Mouse (Mus musculus): ENCODE results near the gene Gsn. TPM values are rescaled to one million over a fixed set of nuclear protein-coding genes. Genes with fewer than 3 reads are reported as not detected.

Gsn gene
- polyA plus RNA-seq, 1 experiment from 2014 or later: 134 TPM

- 58% methylated on average over 9 of the region's 9 CpGs for WGBS (ENCODE audit: insufficient replicate concordance)
- Histone ChIP-seq H3K9ac (no peak overlapping the region), H3K9me3 (replicated peaks) (no peaks in the 10 kb centered on the region), H3K27me3 (no peaks in the 10 kb centered on the region), H3K4me1 (replicated peaks) (peaks cover 15% of the 10 kb centered on the region), H3K4me3 (replicated peaks) (no peak overlapping the region), H3K27ac (replicated peaks) (no peak overlapping the region), H3K36me3 (replicated peaks) (no peaks in the 10 kb centered on the region), H3K4me2 (no peak overlapping the region)
- no peak for ATAC-seq (ENCODE audit: insufficient read depth)
Observed at GRCm38 (mm10) chr2:35266251-35266905, 10.2 kb downstream of the Gsn start.

- Histone ChIP-seq H3K4me2 (no peak overlapping the region), H3K4me1 (replicated peaks) (peaks cover 15% of the 10 kb centered on the region)
Observed at GRCm38 (mm10) chr2:35267156-35267875, 11.1 kb downstream of the Gsn start.

GRCm38 (mm10) chr2:35267876-35268566, 11.8 kb downstream of the Gsn start:
- no peaks in the 10 kb centered on the region for H3K9me3 ChIP-seq (replicated peaks)
- H3K4me2 ChIP-seq: no peak overlapping the region
- no peak overlapping the region for H3K4me3 ChIP-seq (replicated peaks)
- H3K9ac ChIP-seq: no peak overlapping the region
- 59% methylated on average over 10 of the region's 10 CpGs for WGBS (ENCODE audit: insufficient replicate concordance)
- no peaks in the 10 kb centered on the region for H3K27me3 ChIP-seq
- H3K27ac ChIP-seq (replicated peaks): no peak overlapping the region
- no peaks in the 10 kb centered on the region for H3K36me3 ChIP-seq (replicated peaks)
- ATAC-seq (ENCODE audit: insufficient read depth): no peak
- H3K4me1 ChIP-seq (replicated peaks): peaks cover 15% of the 10 kb centered on the region

More at GRCm38 (mm10) chr2:35267156-35267875, 11.1 kb downstream of the Gsn start:
- ATAC-seq (ENCODE audit: insufficient read depth): no peak
- Histone ChIP-seq H3K9me3 (replicated peaks) (no peaks in the 10 kb centered on the region), H3K36me3 (replicated peaks) (no peaks in the 10 kb centered on the region), H3K27ac (replicated peaks) (no peak overlapping the region), H3K4me3 (replicated peaks) (no peak overlapping the region), H3K27me3 (no peaks in the 10 kb centered on the region), H3K9ac (no peak overlapping the region)
- WGBS (ENCODE audit: insufficient replicate concordance): 70% methylated on average over 13 of the region's 13 CpGs

GRCm38 (mm10) chr2:35269136-35269535, 13.0 kb downstream of the Gsn start:
- H3K4me1 ChIP-seq (replicated peaks): peaks cover 15% of the 10 kb centered on the region
- H3K36me3 ChIP-seq (replicated peaks): no peaks in the 10 kb centered on the region
- no peak overlapping the region for H3K4me3 ChIP-seq (replicated peaks)
- H3K9me3 ChIP-seq (replicated peaks): no peaks in the 10 kb centered on the region
- H3K27me3 ChIP-seq: no peaks in the 10 kb centered on the region
- no peak overlapping the region for H3K27ac ChIP-seq (replicated peaks)
- 72% methylated on average over 6 of the region's 6 CpGs for WGBS (ENCODE audit: insufficient replicate concordance)
- H3K9ac ChIP-seq: no peak overlapping the region
- H3K4me2 ChIP-seq: no peak overlapping the region
- ATAC-seq (ENCODE audit: insufficient read depth): no peak

- 62% methylated on average over 4 of the region's 4 CpGs for WGBS (ENCODE audit: insufficient replicate concordance)
- Histone ChIP-seq H3K36me3 (replicated peaks) (no peaks in the 10 kb centered on the region), H3K4me1 (replicated peaks) (peaks cover 15% of the 10 kb centered on the region; the same call in 1 of the 2 replicates), H3K9ac (no peak overlapping the region), H3K9me3 (replicated peaks) (no peaks in the 10 kb centered on the region), H3K4me2 (no peak overlapping the region), H3K27me3 (no peaks in the 10 kb centered on the region), H3K4me3 (replicated peaks) (no peak overlapping the region), H3K27ac (replicated peaks) (no peak overlapping the region)
- no peak for ATAC-seq (ENCODE audit: insufficient read depth)
Observed at GRCm38 (mm10) chr2:35269716-35270260, 13.6 kb downstream of the Gsn start.

GRCm38 (mm10) chr2:35270531-35270984, 14.4 kb downstream of the Gsn start:
- ATAC-seq (ENCODE audit: insufficient read depth): no peak
- H3K4me3 ChIP-seq (replicated peaks): no peak overlapping the region

GRCm38 (mm10) chr2:35271817-35272216, 15.6 kb downstream of the Gsn start:
- ATAC-seq (ENCODE audit: insufficient read depth): no peak

More at GRCm38 (mm10) chr2:35270531-35270984, 14.4 kb downstream of the Gsn start:
- Histone ChIP-seq H3K4me1 (replicated peaks) (peaks cover 15% of the 10 kb centered on the region; the same call in 1 of the 2 replicates), H3K27ac (replicated peaks) (no peak overlapping the region), H3K27me3 (no peaks in the 10 kb centered on the region), H3K36me3 (replicated peaks) (no peaks in the 10 kb centered on the region), H3K4me2 (no peak overlapping the region), H3K9me3 (replicated peaks) (no peaks in the 10 kb centered on the region), H3K9ac (no peak overlapping the region)
- 22% methylated on average over 10 of the region's 10 CpGs for WGBS (ENCODE audit: insufficient replicate concordance)

GRCm38 (mm10) chr2:35272881-35273280, 16.7 kb downstream of the Gsn start:
- no peak overlapping the region for H3K9ac ChIP-seq
- peaks cover 12% of the 10 kb centered on the region for H3K4me1 ChIP-seq (replicated peaks)
- H3K4me2 ChIP-seq: no peak overlapping the region

More at GRCm38 (mm10) chr2:35271817-35272216, 15.6 kb downstream of the Gsn start:
- no peaks in the 10 kb centered on the region for H3K9me3 ChIP-seq (replicated peaks)
- no peaks in the 10 kb centered on the region for H3K27me3 ChIP-seq
- no peak overlapping the region for H3K4me2 ChIP-seq
- 46% methylated on average over 2 of the region's 2 CpGs for WGBS (ENCODE audit: insufficient replicate concordance)
- no peak overlapping the region for H3K27ac ChIP-seq (replicated peaks)
- H3K4me3 ChIP-seq (replicated peaks): no peak overlapping the region
- H3K9ac ChIP-seq: no peak overlapping the region
- H3K4me1 ChIP-seq (replicated peaks): peaks cover 15% of the 10 kb centered on the region; the same call in 1 of the 2 replicates
- no peaks in the 10 kb centered on the region for H3K36me3 ChIP-seq (replicated peaks)

GRCm38 (mm10) chr2:35273536-35273935, 17.4 kb downstream of the Gsn start:
- no peak for ATAC-seq (ENCODE audit: insufficient read depth)

More at GRCm38 (mm10) chr2:35272881-35273280, 16.7 kb downstream of the Gsn start:
- Histone ChIP-seq H3K4me3 (replicated peaks) (no peak overlapping the region), H3K27me3 (no peaks in the 10 kb centered on the region), H3K36me3 (replicated peaks) (no peaks in the 10 kb centered on the region), H3K9me3 (replicated peaks) (no peaks in the 10 kb centered on the region), H3K27ac (replicated peaks) (no peak overlapping the region)
- no peak for ATAC-seq (ENCODE audit: insufficient read depth)
- 63% methylated on average over 6 of the region's 6 CpGs for WGBS (ENCODE audit: insufficient replicate concordance)

GRCm38 (mm10) chr2:35277686-35278085, 21.5 kb downstream of the Gsn start:
- H3K4me2 ChIP-seq: no peak overlapping the region
- WGBS (ENCODE audit: insufficient replicate concordance): 41% methylated on average over 3 of the region's 3 CpGs
- H3K27ac ChIP-seq (replicated peaks): no peak overlapping the region
- no peaks in the 10 kb centered on the region for H3K9me3 ChIP-seq (replicated peaks)
- ATAC-seq (ENCODE audit: insufficient read depth): no peak
- H3K4me1 ChIP-seq (replicated peaks): peaks cover 37% of the 10 kb centered on the region
- H3K9ac ChIP-seq: no peak overlapping the region
- H3K4me3 ChIP-seq (replicated peaks): no peak overlapping the region
- no peaks in the 10 kb centered on the region for H3K36me3 ChIP-seq (replicated peaks)
- H3K27me3 ChIP-seq: peaks cover 26% of the 10 kb centered on the region

More at GRCm38 (mm10) chr2:35273536-35273935, 17.4 kb downstream of the Gsn start:
- WGBS (ENCODE audit: insufficient replicate concordance): 57% methylated on average over 2 of the region's 2 CpGs
- H3K36me3 ChIP-seq (replicated peaks): no peaks in the 10 kb centered on the region
- no peaks in the 10 kb centered on the region for H3K9me3 ChIP-seq (replicated peaks)
- no peak overlapping the region for H3K4me3 ChIP-seq (replicated peaks)
- no peak overlapping the region for H3K27ac ChIP-seq (replicated peaks)
- no peak overlapping the region for H3K9ac ChIP-seq
- H3K4me1 ChIP-seq (replicated peaks): peaks cover 16% of the 10 kb centered on the region
- H3K27me3 ChIP-seq: no peaks in the 10 kb centered on the region
- no peak overlapping the region for H3K4me2 ChIP-seq
